Mouse (Mus musculus) stomach, embryonic 14.5 days (tissue): ENCODE data around the gene Aox1. TPM values are rescaled to one million over a fixed set of nuclear protein-coding genes. Genes with fewer than 3 reads are reported as not detected.
A peak's percentile ranks its signal among the peaks of the same experiment; 100 is the strongest.

ENCODE experiments used
- ATAC-seq: fragments of 200-750 bp; cut with Nextera tagmentation; 2 replicates; pipeline ENCODE4 v1.8.0; 2017; ENCODE audit warnings: low read depth, moderate TSS enrichment; ENCODE audit not compliant: insufficient number of reproducible peaks, insufficient read depth, low FRiP score
- H3K27ac ChIP-seq: fragments of 300-500 bp; sonication (generic); 2 replicates; pipeline ENCODE4 v1.5.1; 2014; ENCODE audit warnings: mild to moderate bottlenecking, low read length, moderate library complexity, mixed read lengths
- H3K27me3 ChIP-seq: fragments of 300-500 bp; sonication (generic); 2 replicates; pipeline ENCODE4 v1.6.1; 2014; ENCODE audit warnings: low read length, control low read depth, mixed read lengths; ENCODE audit not compliant: control insufficient read depth, insufficient read depth
- H3K36me3 ChIP-seq: fragments of 300-500 bp; sonication (generic); 2 replicates; pipeline ENCODE4 v1.6.1; 2014; ENCODE audit warnings: mild to moderate bottlenecking, control low read depth, low read length, moderate library complexity, mixed read lengths; ENCODE audit not compliant: control insufficient read depth, insufficient read depth
- H3K4me1 ChIP-seq: fragments of 300-500 bp; sonication (generic); 2 replicates; pipeline ENCODE4 v1.6.1; 2014; ENCODE audit warnings: low read length, control low read depth, mixed read lengths; ENCODE audit not compliant: control insufficient read depth, insufficient read depth
- H3K4me2 ChIP-seq: fragments of 300-500 bp; sonication (generic); replicated peaks from 2 replicates; pipeline ENCODE4 v1.6.1; 2014; ENCODE audit warnings: low read depth, low read length, control low read depth
- H3K4me3 ChIP-seq: fragments of 300-500 bp; sonication (generic); 2 replicates; pipeline ENCODE4 v1.5.1; 2014; ENCODE audit warnings: low read depth, low read length, control low read depth
- H3K9ac ChIP-seq: fragments of 300-500 bp; sonication (generic); replicated peaks from 2 replicates; pipeline ENCODE4 v1.6.1; 2014; ENCODE audit warnings: low read depth, mild to moderate bottlenecking, control low read depth, low read length, moderate library complexity, mixed read lengths
- H3K9me3 ChIP-seq: fragments of 300-500 bp; sonication (generic); 2 replicates; pipeline ENCODE4 v1.6.1; 2016; ENCODE audit warnings: low read depth, low read length, control low read depth; ENCODE audit not compliant: control insufficient read depth
- WGBS: fragments of 180-500 bp; shearing (Covaris S2); extraction: QIAGEN DNeasy Blood & Tissue Kit; methylation state at CpG from one replicate; pipeline ENCODE4 v1.1.7; 2014; 5-methylcytosine and 5-hydroxymethylcytosine counted together
- polyA plus RNA-seq: library from polyadenylated mRNA; unstranded; fragments of >200 nt; fragmentation: Nextera tagmentation; extraction: Ambion mirVana; gene quantifications from 2 replicates; pipeline ENCODE4 v1.2.1, GENCODE M21; 2014

Gene Aox1
- polyA plus RNA-seq, 1 experiment from 2014 or later: 0.10 TPM

GRCm38 (mm10) chr1:58105685-58106084, 76.0 kb downstream of the Aox1 start:
- Histone ChIP-seq H3K4me1 (no peaks in the 10 kb centered on the region), H3K4me2 (no peak overlapping the region), H3K36me3 (no peaks in the 10 kb centered on the region), H3K9me3 (no peaks in the 10 kb centered on the region), H3K4me3 (no peak overlapping the region), H3K9ac (no peak overlapping the region), H3K27ac (no peak overlapping the region), H3K27me3 (no peaks in the 10 kb centered on the region)
- no peak for ATAC-seq
- WGBS: 88% methylated on average over 6 of the region's 6 CpGs

- 78% methylated on average over 2 of the region's 2 CpGs for WGBS
- no peaks in the 10 kb centered on the region for H3K27me3 ChIP-seq
- no peak overlapping the region for H3K9ac ChIP-seq
- no peaks in the 10 kb centered on the region for H3K9me3 ChIP-seq
- H3K4me3 ChIP-seq: no peak overlapping the region
- no peak overlapping the region for H3K4me2 ChIP-seq
- ATAC-seq: no peak
- H3K36me3 ChIP-seq: no peaks in the 10 kb centered on the region
- no peak overlapping the region for H3K27ac ChIP-seq
- H3K4me1 ChIP-seq: no peaks in the 10 kb centered on the region
These were observed 77.3 kb downstream of the Aox1 start for GRCm38 (mm10) chr1:58107066-58107465.

- Histone ChIP-seq H3K4me1 (no peaks in the 10 kb centered on the region), H3K36me3 (no peaks in the 10 kb centered on the region), H3K27ac (no peak overlapping the region), H3K9ac (no peak overlapping the region), H3K9me3 (no peaks in the 10 kb centered on the region), H3K4me3 (no peak overlapping the region), H3K27me3 (no peaks in the 10 kb centered on the region), H3K4me2 (no peak overlapping the region)
- 94% methylated on average over 5 of the region's 5 CpGs for WGBS
- ATAC-seq: no peak
These were observed 80.5 kb downstream of the Aox1 start for GRCm38 (mm10) chr1:58110241-58110640.

GRCm38 (mm10) chr1:58111315-58111714, 81.6 kb downstream of the Aox1 start:
- Histone ChIP-seq H3K4me2 (no peak overlapping the region), H3K9me3 (no peaks in the 10 kb centered on the region), H3K4me1 (no peaks in the 10 kb centered on the region), H3K36me3 (no peaks in the 10 kb centered on the region), H3K9ac (no peak overlapping the region), H3K4me3 (no peak overlapping the region), H3K27me3 (no peaks in the 10 kb centered on the region), H3K27ac (no peak overlapping the region)
- ATAC-seq: no peak
- 79% methylated on average over 4 of the region's 4 CpGs for WGBS

GRCm38 (mm10) chr1:58112880-58113279, 83.1 kb downstream of the Aox1 start, which contains the start of gene Aox3:
TSS of gene Aox3 (plus strand) at chr1:58113130.
- H3K9ac ChIP-seq: no peak within 1 kb of the TSS
- WGBS: 20% methylated on average over 11 of the region's 11 CpGs
- H3K4me2 ChIP-seq: peak within 1 kb of the TSS; percentile 15; the same call in 1 of the 2 replicates

GRCm38 (mm10) chr1:58113441-58113840, 83.7 kb downstream of the Aox1 start:
- no peak overlapping the region for H3K4me2 ChIP-seq
- no peak overlapping the region for H3K27ac ChIP-seq
- no peaks in the 10 kb centered on the region for H3K9me3 ChIP-seq
- H3K4me3 ChIP-seq: no peak overlapping the region
- ATAC-seq: no peak
- H3K27me3 ChIP-seq: no peaks in the 10 kb centered on the region
- H3K4me1 ChIP-seq: no peaks in the 10 kb centered on the region
- no peak overlapping the region for H3K9ac ChIP-seq
- H3K36me3 ChIP-seq: no peaks in the 10 kb centered on the region

More at GRCm38 (mm10) chr1:58112880-58113279, 83.1 kb downstream of the Aox1 start, which contains the start of gene Aox3:
- no peak within 1 kb of the TSS for H3K4me3 ChIP-seq
- ATAC-seq: no peak
- H3K27ac ChIP-seq: no peak within 1 kb of the TSS
- H3K27me3 ChIP-seq: no peaks in the 10 kb centered on the region
- H3K4me1 ChIP-seq: no peaks in the 10 kb centered on the region
- no peaks in the 10 kb centered on the region for H3K36me3 ChIP-seq
- H3K9me3 ChIP-seq: no peaks in the 10 kb centered on the region

- H3K4me1 ChIP-seq: no peaks in the 10 kb centered on the region
- H3K36me3 ChIP-seq: no peaks in the 10 kb centered on the region
- WGBS: 59% methylated on average over 6 of the region's 6 CpGs
- H3K27me3 ChIP-seq: no peaks in the 10 kb centered on the region
- H3K9me3 ChIP-seq: no peaks in the 10 kb centered on the region
- H3K4me3 ChIP-seq: no peak overlapping the region
- no peak for ATAC-seq
- no peak overlapping the region for H3K27ac ChIP-seq
- H3K9ac ChIP-seq: no peak overlapping the region
- no peak overlapping the region for H3K4me2 ChIP-seq
These were observed 84.4 kb downstream of the Aox1 start for GRCm38 (mm10) chr1:58114021-58114560.

GRCm38 (mm10) chr1:58114666-58115375, 85.1 kb downstream of the Aox1 start:
- Histone ChIP-seq H3K9me3 (no peaks in the 10 kb centered on the region), H3K4me3 (no peak overlapping the region), H3K27ac (no peak overlapping the region), H3K4me2 (no peak overlapping the region), H3K9ac (no peak overlapping the region), H3K36me3 (no peaks in the 10 kb centered on the region), H3K4me1 (no peaks in the 10 kb centered on the region), H3K27me3 (no peaks in the 10 kb centered on the region)
- no peak for ATAC-seq
- WGBS: 59% methylated on average over 12 of the region's 12 CpGs
